Comparison of ENCODE assay signal across 9 mouse cellular contexts in the genomic region with DNA sequence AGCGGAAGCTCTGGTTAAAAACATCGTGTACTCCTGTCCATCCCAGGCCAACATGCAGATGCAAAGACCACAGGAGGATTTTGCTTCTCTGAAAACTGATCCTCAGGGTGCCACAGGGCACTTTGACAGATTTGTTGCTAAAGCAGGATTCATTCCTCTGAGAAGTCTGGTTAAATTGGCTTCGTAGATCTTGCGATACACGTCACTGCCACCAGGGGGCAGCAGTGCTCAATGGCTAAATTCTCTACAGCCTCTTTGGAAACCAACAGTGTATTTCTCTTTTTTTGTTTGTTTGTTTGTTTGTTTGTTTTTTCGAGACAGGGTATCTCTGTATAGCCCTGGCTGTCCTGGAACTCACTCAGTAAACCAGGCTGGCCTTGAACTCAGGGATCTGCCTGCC. TPM values are rescaled to one million over a fixed set of nuclear protein-coding genes. Genes with fewer than 3 reads are reported as not detected.
DNase-seq lines count a peak whose midpoint lies in the region; ATAC-seq and TF ChIP-seq lines count a peak whose summit lies in the region.
"Had no signal": no experiment of that assay in that cellular context is flagged by ENCODE, and none has a peak within 500 bp of the region (broad histone marks: within the 10 kb centered on the region; RNA-seq: fewer than 3 reads in every experiment).

No protein-coding gene starts in this region.

- 18% methylated on average over 6 of the region's 6 CpGs for WGBS in midbrain, embryonic 10.5 days
- 18% methylated on average over 6 of the region's 6 CpGs for WGBS in midbrain, embryonic 15.5 days
- 25% methylated on average over 6 of the region's 6 CpGs for WGBS in bone marrow, adult 2 months
- 18% methylated on average over 6 of the region's 6 CpGs for WGBS in limb, embryonic 14.5 days

- peak; percentile 69 for DNase-seq in midbrain, embryonic 10.5 days (ENCODE audit: low spot score)
- DNase-seq in induced T-regulatory cell, adult 2 months (ENCODE audit: low read depth), result peak; percentile 93
- peak; percentile 80 for DNase-seq in limb, embryonic 14.5 days (ENCODE audit: low spot score)
- DNase-seq in ovary, postnatal 14 days (ENCODE audit: low spot score), result peak; percentile 67
- DNase-seq in thymus, postnatal 25 days, result peak; percentile 84

- H3K4me1 ChIP-seq in midbrain, embryonic 10.5 days, result peaks cover 18% of the 10 kb centered on the region
- no peaks in the 10 kb centered on the region for H3K4me1 ChIP-seq in midbrain, embryonic 15.5 days
- H3K4me1 ChIP-seq in bone marrow, adult 2 months (ENCODE audit: control insufficient read depth, insufficient read depth, low read length), result peaks cover 1% of the 10 kb centered on the region; the same call in 1 of the 2 replicates
- no peaks in the 10 kb centered on the region for H3K4me1 ChIP-seq in embryonic fibroblast, embryonic 13.5 days (ENCODE audit: control insufficient read depth, insufficient read depth, low read length)
- no peaks in the 10 kb centered on the region for H3K4me1 ChIP-seq in limb, embryonic 14.5 days (ENCODE audit: control insufficient read depth, insufficient read depth, low read length)
- H3K4me1 ChIP-seq: stomach, embryonic 15.5 days had no signal

- no peak for ATAC-seq in midbrain, embryonic 15.5 days (replicated peaks)
- ATAC-seq in limb, embryonic 14.5 days (ENCODE audit: low FRiP score, low read depth), result no peak

- H3K9me3 ChIP-seq in midbrain, embryonic 10.5 days (replicated peaks), result no peaks in the 10 kb centered on the region
- H3K9me3 ChIP-seq in midbrain, embryonic 15.5 days, result no peaks in the 10 kb centered on the region
- no peaks in the 10 kb centered on the region for H3K9me3 ChIP-seq in limb, embryonic 14.5 days (ENCODE audit: control insufficient read depth, low read length)
- H3K9me3 ChIP-seq: stomach, embryonic 15.5 days had no signal

- H3K27ac ChIP-seq in midbrain, embryonic 10.5 days (replicated peaks), result no peak overlapping the region
- H3K27ac ChIP-seq in midbrain, embryonic 15.5 days, result no peak overlapping the region
- no peak overlapping the region for H3K27ac ChIP-seq in bone marrow, adult 2 months (ENCODE audit: control insufficient read depth, insufficient read depth, low read depth, low read length, poor library complexity)
- no peak overlapping the region for H3K27ac ChIP-seq in embryonic fibroblast, embryonic 13.5 days (ENCODE audit: insufficient read depth, low read length)
- no peak overlapping the region for H3K27ac ChIP-seq in limb, embryonic 14.5 days (replicated peaks; ENCODE audit: low read depth, low read length)
- H3K27ac ChIP-seq: stomach, embryonic 15.5 days had no signal

- no peak overlapping the region for H3K4me3 ChIP-seq in midbrain, embryonic 10.5 days
- H3K4me3 ChIP-seq in midbrain, embryonic 15.5 days, result no peak overlapping the region
- H3K4me3 ChIP-seq in bone marrow, adult 2 months (replicated peaks; ENCODE audit: control insufficient read depth, low read depth, low read length), result no peak overlapping the region
- no peak overlapping the region for H3K4me3 ChIP-seq in embryonic fibroblast, embryonic 13.5 days (ENCODE audit: insufficient read depth, low read length)
- no peak overlapping the region for H3K4me3 ChIP-seq in limb, embryonic 14.5 days (replicated peaks; ENCODE audit: low read length)
- H3K4me3 ChIP-seq: stomach, embryonic 15.5 days had no signal

- H3K9ac ChIP-seq in midbrain, embryonic 15.5 days, result no peak overlapping the region
- H3K9ac ChIP-seq in limb, embryonic 14.5 days (ENCODE audit: low read depth, low read length, severe bottlenecking), result no peak overlapping the region
- H3K9ac ChIP-seq: stomach, embryonic 15.5 days had no signal

- no peaks in the 10 kb centered on the region for H3K27me3 ChIP-seq in midbrain, embryonic 10.5 days (ENCODE audit: low read depth, poor library complexity, severe bottlenecking)
- H3K27me3 ChIP-seq in midbrain, embryonic 15.5 days (replicated peaks), result no peaks in the 10 kb centered on the region
- H3K27me3 ChIP-seq in limb, embryonic 14.5 days (ENCODE audit: control insufficient read depth, insufficient read depth, low read length), result no peaks in the 10 kb centered on the region
- H3K27me3 ChIP-seq: stomach, embryonic 15.5 days had no signal

- H3K36me3 ChIP-seq in midbrain, embryonic 10.5 days, result peaks cover 6% of the 10 kb centered on the region
- H3K36me3 ChIP-seq in midbrain, embryonic 15.5 days (replicated peaks), result 0 out of 2 replicates have a peak, but pooled peaks cover 6% of the 10 kb centered on the region
- 0 out of 2 replicates have a peak, but pooled peaks cover 3% of the 10 kb centered on the region for H3K36me3 ChIP-seq in limb, embryonic 14.5 days (ENCODE audit: control insufficient read depth, insufficient read depth, low read length)
- H3K36me3 ChIP-seq: stomach, embryonic 15.5 days had no signal

- H3K4me2 ChIP-seq in midbrain, embryonic 15.5 days, result no peak overlapping the region
- no peak overlapping the region for H3K4me2 ChIP-seq in limb, embryonic 14.5 days (replicated peaks; ENCODE audit: low read depth, low read length, severe bottlenecking)
- H3K4me2 ChIP-seq: stomach, embryonic 15.5 days had no signal

- peak; percentile 88 for TF ChIP-seq CTCF in bone marrow, adult 2 months (IDR thresholded peaks at IDR 0.05; ENCODE audit: control insufficient read depth, insufficient read depth, low read length)
- TF ChIP-seq CTCF in embryonic fibroblast, embryonic 13.5 days (IDR thresholded peaks at IDR 0.05; ENCODE audit: borderline replicate concordance, insufficient read depth, low read length), result peak; percentile 69; the same call in 1 of the 2 replicates

- TF ChIP-seq POLR2A in bone marrow, adult 2 months (IDR thresholded peaks at IDR 0.05; ENCODE audit: borderline replicate concordance, control insufficient read depth, low read depth, low read length), result no peak
- no peak for TF ChIP-seq POLR2A in embryonic fibroblast, embryonic 13.5 days (IDR thresholded peaks at IDR 0.05; ENCODE audit: low read depth, low read length)
- TF ChIP-seq POLR2A in limb, embryonic 14.5 days (IDR thresholded peaks at IDR 0.05; ENCODE audit: borderline replicate concordance, extremely low read depth, insufficient read depth, insufficient read length), result no peak

RNA-seq across cellular contexts. Expression of a gene that starts 7.9 kb away (rescaled TPM):
- polyA plus RNA-seq in midbrain, embryonic 10.5 days (2016; fragmentation: Nextera tagmentation; extraction: Ambion mirVana), result 87.7 and 89.7 TPM in 2 replicates
- 98.4 and 108 TPM in 2 replicates for polyA plus RNA-seq in midbrain, embryonic 15.5 days (2015; fragmentation: Nextera tagmentation; extraction: Ambion mirVana)
- 47.5 and 56.4 TPM in 2 replicates for polyA plus RNA-seq in bone marrow, adult 2 months (2011; ENCODE audit: insufficient read depth, insufficient read length, low replicate concordance, missing spikeins)
- polyA plus RNA-seq in embryonic fibroblast, embryonic 13.5 days (2011; ENCODE audit: insufficient read length, low read depth, missing spikeins), result 54.2 and 76.2 TPM in 2 replicates
- polyA plus RNA-seq in limb, embryonic 14.5 days (2012; rRNA removed), result 51.8 and 55.4 TPM in 2 replicates
- polyA plus RNA-seq in limb, embryonic 14.5 days (2014; fragmentation: Nextera tagmentation; extraction: Ambion mirVana), result 70.6 and 76.6 TPM in 2 replicates

RNA-seq across cellular contexts. Expression of a gene that starts 8.3 kb away (rescaled TPM):
- 6.6 and 9.4 TPM in 2 replicates for polyA plus RNA-seq in midbrain, embryonic 10.5 days (2016; fragmentation: Nextera tagmentation; extraction: Ambion mirVana)
- polyA plus RNA-seq in midbrain, embryonic 15.5 days (2015; fragmentation: Nextera tagmentation; extraction: Ambion mirVana), result 20.6 and 20.9 TPM in 2 replicates
- polyA plus RNA-seq in bone marrow, adult 2 months (2011; ENCODE audit: insufficient read depth, insufficient read length, low replicate concordance, missing spikeins), result 4.4 and 18.7 TPM in 2 replicates
- 7.1 and 8.2 TPM in 2 replicates for polyA plus RNA-seq in embryonic fibroblast, embryonic 13.5 days (2011; ENCODE audit: insufficient read length, low read depth, missing spikeins)
- 7.5 and 9.7 TPM in 2 replicates for polyA plus RNA-seq in limb, embryonic 14.5 days (2012; rRNA removed)
- 8.4 and 8.5 TPM in 2 replicates for polyA plus RNA-seq in limb, embryonic 14.5 days (2014; fragmentation: Nextera tagmentation; extraction: Ambion mirVana)

RNA-seq across cellular contexts. Expression of a gene that starts 21.5 kb away (rescaled TPM):
- 0.11 and 0.17 TPM in 2 replicates for polyA plus RNA-seq in midbrain, embryonic 10.5 days (2016; fragmentation: Nextera tagmentation; extraction: Ambion mirVana)
- polyA plus RNA-seq in midbrain, embryonic 15.5 days (2015; fragmentation: Nextera tagmentation; extraction: Ambion mirVana), result 0.09 and 0.42 TPM in 2 replicates
- 1.8 TPM in 1 of 2 replicates, not detected in the other for polyA plus RNA-seq in bone marrow, adult 2 months (2011; ENCODE audit: insufficient read depth, insufficient read length, low replicate concordance, missing spikeins)
- not detected in 2 replicates for polyA plus RNA-seq in embryonic fibroblast, embryonic 13.5 days (2011; ENCODE audit: insufficient read length, low read depth, missing spikeins)
- 0.04 and 0.08 TPM in 2 replicates for polyA plus RNA-seq in limb, embryonic 14.5 days (2012; rRNA removed)
- polyA plus RNA-seq in limb, embryonic 14.5 days (2014; fragmentation: Nextera tagmentation; extraction: Ambion mirVana), result not detected in 2 replicates

RNA-seq across cellular contexts. Expression of a gene that starts 30.5 kb away (rescaled TPM):
- 780 and 877 TPM in 2 replicates for polyA plus RNA-seq in midbrain, embryonic 10.5 days (2016; fragmentation: Nextera tagmentation; extraction: Ambion mirVana)
- 1,600 and 1,616 TPM in 2 replicates for polyA plus RNA-seq in midbrain, embryonic 15.5 days (2015; fragmentation: Nextera tagmentation; extraction: Ambion mirVana)
- polyA plus RNA-seq in bone marrow, adult 2 months (2011; ENCODE audit: insufficient read depth, insufficient read length, low replicate concordance, missing spikeins), result 106 and 149 TPM in 2 replicates
- 141 and 164 TPM in 2 replicates for polyA plus RNA-seq in embryonic fibroblast, embryonic 13.5 days (2011; ENCODE audit: insufficient read length, low read depth, missing spikeins)
- polyA plus RNA-seq in limb, embryonic 14.5 days (2012; rRNA removed), result 411 and 458 TPM in 2 replicates
- 541 and 547 TPM in 2 replicates for polyA plus RNA-seq in limb, embryonic 14.5 days (2014; fragmentation: Nextera tagmentation; extraction: Ambion mirVana)

RNA-seq across cellular contexts. Expression of a gene that starts 43.4 kb away (rescaled TPM):
- polyA plus RNA-seq in midbrain, embryonic 10.5 days (2016; fragmentation: Nextera tagmentation; extraction: Ambion mirVana), result 0.14 and 0.15 TPM in 2 replicates
- polyA plus RNA-seq in midbrain, embryonic 15.5 days (2015; fragmentation: Nextera tagmentation; extraction: Ambion mirVana), result not detected in 2 replicates
- not detected in 2 replicates for polyA plus RNA-seq in bone marrow, adult 2 months (2011; ENCODE audit: insufficient read depth, insufficient read length, low replicate concordance, missing spikeins)
- not detected in 2 replicates for polyA plus RNA-seq in embryonic fibroblast, embryonic 13.5 days (2011; ENCODE audit: insufficient read length, low read depth, missing spikeins)
- not detected in 2 replicates for polyA plus RNA-seq in limb, embryonic 14.5 days (2012; rRNA removed)
- 0.15 TPM in 1 of 2 replicates, not detected in the other for polyA plus RNA-seq in limb, embryonic 14.5 days (2014; fragmentation: Nextera tagmentation; extraction: Ambion mirVana)
